In the genomic region with DNA sequence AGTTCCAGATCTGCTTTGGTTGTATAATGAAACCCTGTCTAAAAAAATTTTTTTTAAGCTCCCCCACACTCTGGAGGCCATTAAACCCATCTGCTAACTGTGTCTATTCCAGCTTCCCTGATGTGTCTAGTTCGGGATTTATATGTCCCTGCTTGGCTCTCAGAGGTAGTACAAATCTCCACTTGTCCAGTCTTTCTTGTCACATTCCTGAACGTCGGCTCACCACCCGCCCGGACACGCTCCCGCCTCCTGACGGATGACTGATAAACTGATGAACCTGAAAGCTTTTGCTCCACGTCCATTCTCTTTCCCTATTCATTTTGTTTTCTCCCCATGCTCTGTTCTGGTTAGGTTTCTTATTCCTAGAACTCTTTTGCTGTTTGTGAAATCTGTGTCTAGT, we compare ENCODE assay signal across 31 mouse cellular contexts. TPM values are rescaled to one million over a fixed set of nuclear protein-coding genes. Genes with fewer than 3 reads are reported as not detected.
"Had no signal": no experiment of that assay in that cellular context is flagged by ENCODE, and none has a peak within 500 bp of the region (broad histone marks: within the 10 kb centered on the region; RNA-seq: fewer than 3 reads in every experiment).

No protein-coding gene starts in this region.

- H3K27me3 ChIP-seq: liver, embryonic 13.5 days; midbrain, embryonic 15.5 days; neural tube, embryonic 12.5 days had no signal

- H3K27ac ChIP-seq: left cerebral cortex, adult 2 months; liver, embryonic 13.5 days; midbrain, embryonic 12.5 days; midbrain, embryonic 15.5 days; neural tube, embryonic 12.5 days; neural tube, embryonic 15.5 days; stomach, postnatal 0 days had no signal

- H3K4me2 ChIP-seq: liver, embryonic 13.5 days; midbrain, embryonic 12.5 days; midbrain, embryonic 15.5 days; neural tube, embryonic 12.5 days; neural tube, embryonic 15.5 days had no signal

- H3K36me3 ChIP-seq: liver, embryonic 13.5 days; midbrain, embryonic 12.5 days; midbrain, embryonic 15.5 days; neural tube, embryonic 12.5 days; neural tube, embryonic 15.5 days had no signal

- DNase-seq: kidney, adult 18-20 months; kidney, adult 9 months; kidney, postnatal 14 days; kidney, postnatal 4 days; layer of hippocampus, adult 9-11 months; liver, embryonic 13.5 days; lung, adult 2 months; lung, postnatal 14 days; lung, postnatal 4 days; right cerebral cortex, adult 18-20 months; right cerebral cortex, postnatal 14 days; right cerebral cortex, postnatal 4 days; thymus, postnatal 36 days had no signal

- H3K9ac ChIP-seq: liver, embryonic 13.5 days; midbrain, embryonic 12.5 days; midbrain, embryonic 15.5 days; neural tube, embryonic 12.5 days; neural tube, embryonic 15.5 days had no signal

- H3K4me1 ChIP-seq: liver, embryonic 13.5 days; midbrain, embryonic 12.5 days; midbrain, embryonic 15.5 days; neural tube, embryonic 12.5 days had no signal

- H3K4me3 ChIP-seq: left cerebral cortex, adult 2 months; liver, embryonic 13.5 days; midbrain, embryonic 12.5 days; midbrain, embryonic 15.5 days; neural tube, embryonic 12.5 days; neural tube, embryonic 15.5 days had no signal

- H3K9me3 ChIP-seq: liver, embryonic 13.5 days; midbrain, embryonic 12.5 days; midbrain, embryonic 15.5 days; neural tube, embryonic 12.5 days; neural tube, embryonic 15.5 days had no signal

- ATAC-seq: intestine, embryonic 16.5 days; midbrain, embryonic 15.5 days had no signal

RNA-seq across cellular contexts. Expression of gene Hmx2, which starts 33.6 kb away (rescaled TPM):
- total RNA-seq: layer of hippocampus, adult 18-20 months; layer of hippocampus, postnatal 25 days; left cerebral cortex, adult 2 months; left cerebral cortex, postnatal 10 days; left cerebral cortex, postnatal 36 days; liver, adult 2 months; megakaryocyte-erythroid progenitor cell, adult 5-6 weeks had no signal
- polyA plus RNA-seq: limb, embryonic 11.5 days; liver, adult 2 months; liver, embryonic 13.5 days; liver, embryonic 16.5 days; lung, adult 2 months; lung, embryonic 16.5 days had no signal

RNA-seq across cellular contexts. Expression of gene Hmx3, which starts 39.5 kb away (rescaled TPM):
- total RNA-seq: layer of hippocampus, adult 18-20 months; layer of hippocampus, postnatal 25 days; left cerebral cortex, adult 2 months; left cerebral cortex, postnatal 10 days; left cerebral cortex, postnatal 36 days; liver, adult 2 months; megakaryocyte progenitor cell, adult 5-6 weeks; megakaryocyte-erythroid progenitor cell, adult 5-6 weeks had no signal
- polyA plus RNA-seq: kidney, embryonic 16.5 days; limb, embryonic 11.5 days; liver, adult 2 months; liver, embryonic 13.5 days; liver, embryonic 16.5 days; lung, adult 2 months; lung, embryonic 16.5 days had no signal
